In the genomic region with DNA sequence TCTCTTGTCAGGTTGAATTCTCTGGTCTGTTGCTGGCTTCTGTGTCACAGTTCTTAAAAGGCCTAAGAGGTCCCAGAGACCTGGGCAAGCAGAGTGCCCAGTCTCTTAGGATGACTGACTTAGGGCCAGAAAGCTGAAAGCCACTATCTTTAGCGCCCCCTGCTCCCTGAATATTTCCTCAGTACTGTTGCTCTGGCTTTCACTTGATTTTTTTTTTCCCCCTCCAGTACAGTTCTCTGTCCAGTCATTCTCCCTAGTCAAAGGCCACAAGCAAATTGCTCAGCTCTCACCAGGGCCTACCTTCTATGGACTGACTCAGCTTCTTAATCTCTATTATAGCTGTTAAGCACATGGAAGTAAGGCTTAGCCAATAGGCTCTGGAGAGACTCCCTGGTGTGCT, we compare ENCODE assay signal across 7 mouse cellular contexts. TPM values are rescaled to one million over a fixed set of nuclear protein-coding genes. Genes with fewer than 3 reads are reported as not detected.
DNase-seq lines count a peak whose midpoint lies in the region; ATAC-seq lines count a peak whose summit lies in the region.

No protein-coding gene starts in this region.

- DNase-seq in embryo, embryonic 10.5 days (ENCODE audit: low spot score): peak; percentile 52
- DNase-seq in urinary bladder, postnatal 14 days (ENCODE audit: low spot score): no peak
- DNase-seq in gastrocnemius, adult 18-20 months (ENCODE audit: low spot score): no peak

- WGBS in hindbrain, embryonic 12.5 days: 0% methylated on average over 1 of the region's 1 CpGs
- WGBS in liver, embryonic 16.5 days (ENCODE audit: insufficient replicate concordance): 0% methylated on average over 1 of the region's 1 CpGs

- H3K4me3 ChIP-seq in megakaryocyte, embryonic 14.5 days (replicated peaks): peak overlapping the region; percentile 98
- H3K4me3 ChIP-seq in hindbrain, embryonic 12.5 days: peak overlapping the region; percentile 93
- H3K4me3 ChIP-seq in liver, embryonic 16.5 days (ENCODE audit: low read depth, low read length): peak overlapping the region; percentile 97

- no peaks in the 10 kb centered on the region for H3K9me3 ChIP-seq in megakaryocyte, embryonic 14.5 days
- H3K9me3 ChIP-seq in hindbrain, embryonic 12.5 days (replicated peaks): no peaks in the 10 kb centered on the region
- no peaks in the 10 kb centered on the region for H3K9me3 ChIP-seq in liver, embryonic 16.5 days (replicated peaks; ENCODE audit: control insufficient read depth, low read length)

- no peak for ATAC-seq in megakaryocyte, adult 5-6 weeks (ENCODE audit: poor library complexity, severe bottlenecking)
- ATAC-seq in hindbrain, embryonic 12.5 days (ENCODE audit: low FRiP score): no peak
- ATAC-seq in liver, embryonic 16.5 days (ENCODE audit: low read depth): no peak

- H3K9ac ChIP-seq in hindbrain, embryonic 12.5 days: peak overlapping the region; percentile 94
- H3K9ac ChIP-seq in liver, embryonic 16.5 days (ENCODE audit: low read depth, low read length): peak overlapping the region; percentile 93

- H3K36me3 ChIP-seq in megakaryocyte, embryonic 14.5 days (replicated peaks; ENCODE audit: low read length): peaks cover 47% of the 10 kb centered on the region
- H3K36me3 ChIP-seq in hindbrain, embryonic 12.5 days: peaks cover 11% of the 10 kb centered on the region
- H3K36me3 ChIP-seq in liver, embryonic 16.5 days (ENCODE audit: control insufficient read depth, insufficient read depth): peaks cover 5% of the 10 kb centered on the region

- peaks cover 84% of the 10 kb centered on the region for H3K4me1 ChIP-seq in megakaryocyte, embryonic 14.5 days
- H3K4me1 ChIP-seq in hindbrain, embryonic 12.5 days: peaks cover 42% of the 10 kb centered on the region
- H3K4me1 ChIP-seq in liver, embryonic 16.5 days (ENCODE audit: control insufficient read depth, low read depth, low read length): peaks cover 55% of the 10 kb centered on the region

- H3K4me2 ChIP-seq in hindbrain, embryonic 12.5 days (replicated peaks): peak overlapping the region; percentile 73
- peak overlapping the region; percentile 94 for H3K4me2 ChIP-seq in liver, embryonic 16.5 days (ENCODE audit: low read depth, low read length)

- H3K27ac ChIP-seq in hindbrain, embryonic 12.5 days: peak overlapping the region; percentile 12; the same call in 1 of the 2 replicates
- peak overlapping the region; percentile 99 for H3K27ac ChIP-seq in liver, embryonic 16.5 days (ENCODE audit: low read length)

- no peaks in the 10 kb centered on the region for H3K27me3 ChIP-seq in megakaryocyte, embryonic 14.5 days (replicated peaks)
- H3K27me3 ChIP-seq in hindbrain, embryonic 12.5 days: no peaks in the 10 kb centered on the region
- no peaks in the 10 kb centered on the region for H3K27me3 ChIP-seq in liver, embryonic 16.5 days (ENCODE audit: control insufficient read depth, insufficient read depth, low read depth, low read length)

RNA-seq across cellular contexts. Expression of a gene that starts 1.6 kb away (rescaled TPM):
- 5.8 and 51.6 TPM in 2 replicates for polyA plus RNA-seq in megakaryocyte, embryonic 14.5 days (2012; ENCODE audit: insufficient read depth, low replicate concordance)
- 103 and 117 TPM in 2 replicates for total RNA-seq in megakaryocyte, adult 5-6 weeks (2015)
- 40.9 and 54.5 TPM in 2 replicates for total RNA-seq in megakaryocyte, adult 5-6 weeks (2017)
- polyA plus RNA-seq in hindbrain, embryonic 12.5 days (2016; fragmentation: Nextera tagmentation; extraction: Ambion mirVana): 241 and 248 TPM in 2 replicates
- 88.9 and 95.7 TPM in 2 replicates for polyA plus RNA-seq in liver, embryonic 16.5 days (2015; fragmentation: Nextera tagmentation; extraction: Ambion mirVana)
- total RNA-seq in gastrocnemius, adult 18-20 months (2021): 10 to 100 TPM; 43.7 to 44.5 TPM

RNA-seq across cellular contexts. Expression of a gene that starts 7.0 kb away (rescaled TPM):
- 12.4 and 38.2 TPM in 2 replicates for polyA plus RNA-seq in megakaryocyte, embryonic 14.5 days (2012; ENCODE audit: insufficient read depth, low replicate concordance)
- total RNA-seq in megakaryocyte, adult 5-6 weeks (2015): 42.8 and 48.9 TPM in 2 replicates
- total RNA-seq in megakaryocyte, adult 5-6 weeks (2017): 38.5 and 42.6 TPM in 2 replicates
- polyA plus RNA-seq in hindbrain, embryonic 12.5 days (2016; fragmentation: Nextera tagmentation; extraction: Ambion mirVana): 74.3 and 77.8 TPM in 2 replicates
- 25.4 and 26.4 TPM in 2 replicates for polyA plus RNA-seq in liver, embryonic 16.5 days (2015; fragmentation: Nextera tagmentation; extraction: Ambion mirVana)
- total RNA-seq in gastrocnemius, adult 18-20 months (2021): 10 to 100 TPM; 21.9 to 22.0 TPM

RNA-seq across cellular contexts. Expression of a gene that starts 8.9 kb away (rescaled TPM):
- polyA plus RNA-seq in megakaryocyte, embryonic 14.5 days (2012; ENCODE audit: insufficient read depth, low replicate concordance): 22.5 and 23.5 TPM in 2 replicates
- 12.4 and 18.3 TPM in 2 replicates for total RNA-seq in megakaryocyte, adult 5-6 weeks (2015)
- total RNA-seq in megakaryocyte, adult 5-6 weeks (2017): 16.7 and 25.0 TPM in 2 replicates
- 63.8 and 64.5 TPM in 2 replicates for polyA plus RNA-seq in hindbrain, embryonic 12.5 days (2016; fragmentation: Nextera tagmentation; extraction: Ambion mirVana)
- polyA plus RNA-seq in liver, embryonic 16.5 days (2015; fragmentation: Nextera tagmentation; extraction: Ambion mirVana): 19.1 and 20.5 TPM in 2 replicates
- under 1 TPM; 0.93 to 0.98 TPM for total RNA-seq in gastrocnemius, adult 18-20 months (2021)

RNA-seq across cellular contexts. Expression of a gene that starts 18.7 kb away (rescaled TPM):
- 8.0 and 13.1 TPM in 2 replicates for polyA plus RNA-seq in megakaryocyte, embryonic 14.5 days (2012; ENCODE audit: insufficient read depth, low replicate concordance)
- total RNA-seq in megakaryocyte, adult 5-6 weeks (2015): 12.0 and 12.2 TPM in 2 replicates
- total RNA-seq in megakaryocyte, adult 5-6 weeks (2017): 23.8 and 27.5 TPM in 2 replicates
- polyA plus RNA-seq in hindbrain, embryonic 12.5 days (2016; fragmentation: Nextera tagmentation; extraction: Ambion mirVana): 69.3 and 72.1 TPM in 2 replicates
- 15.9 and 17.4 TPM in 2 replicates for polyA plus RNA-seq in liver, embryonic 16.5 days (2015; fragmentation: Nextera tagmentation; extraction: Ambion mirVana)
- total RNA-seq in gastrocnemius, adult 18-20 months (2021): 10 to 100 TPM; 19.7 to 20.6 TPM

RNA-seq across cellular contexts. Expression of a gene that starts 31.4 kb away (rescaled TPM):
- polyA plus RNA-seq in megakaryocyte, embryonic 14.5 days (2012; ENCODE audit: insufficient read depth, low replicate concordance): 0.22 TPM in 1 of 2 replicates, not detected in the other
- 0.42 TPM in 1 of 2 replicates, not detected in the other for total RNA-seq in megakaryocyte, adult 5-6 weeks (2015)
- total RNA-seq in megakaryocyte, adult 5-6 weeks (2017): not detected in 2 replicates
- 0.56 and 0.63 TPM in 2 replicates for polyA plus RNA-seq in hindbrain, embryonic 12.5 days (2016; fragmentation: Nextera tagmentation; extraction: Ambion mirVana)
- not detected in 2 replicates for polyA plus RNA-seq in liver, embryonic 16.5 days (2015; fragmentation: Nextera tagmentation; extraction: Ambion mirVana)
- under 1 TPM in 1 of 2 experiments, not detected in 1; 0.76 TPM for total RNA-seq in gastrocnemius, adult 18-20 months (2021)
